Mouse (Mus musculus) cerebellum, postnatal 36 days (tissue): ENCODE measurements around the gene Mum1.
A peak's percentile ranks its signal among the peaks of the same experiment; 100 is the strongest.
"Not testable (repeated sequence)": the region's sequence is repeated elsewhere in the genome, so short reads cannot be mapped to it uniquely, and the experiment has no call there.

Experiments used
- DNase-seq, 2 experiments: peaks; one replicate each; pipeline ENCODE4 v3.0.0; 2021 to 2022; ENCODE audit warnings: mixed read lengths in 2 of 2

The Mum1 gene

DNA sequence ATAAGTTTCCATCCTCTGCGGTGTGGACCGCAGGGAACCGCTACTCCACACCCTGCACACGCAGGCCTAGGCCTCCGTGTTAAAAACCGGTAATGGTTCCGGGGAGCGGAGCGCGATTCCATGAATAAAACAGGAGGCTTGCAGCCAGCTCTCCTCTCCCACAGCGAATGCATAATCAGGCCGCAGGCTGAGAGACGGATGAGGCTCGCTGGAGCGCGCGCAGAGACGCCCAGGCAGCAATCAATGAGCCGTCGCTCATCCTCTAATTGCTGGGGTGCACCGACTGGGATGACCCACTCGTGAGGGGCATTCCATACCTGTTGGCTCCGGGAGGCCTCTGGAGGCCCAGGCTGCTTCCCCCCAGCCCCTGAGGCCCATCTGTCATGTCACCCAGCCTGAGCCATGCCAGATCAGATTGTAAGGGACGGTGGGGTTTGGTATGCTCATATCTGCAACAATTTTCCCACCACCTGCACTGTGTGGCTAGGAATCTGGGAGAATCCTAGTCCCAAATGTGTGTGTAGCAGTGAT is 17.3 kb upstream of the Mum1 start:
- no peak for DNase-seq

DNA sequence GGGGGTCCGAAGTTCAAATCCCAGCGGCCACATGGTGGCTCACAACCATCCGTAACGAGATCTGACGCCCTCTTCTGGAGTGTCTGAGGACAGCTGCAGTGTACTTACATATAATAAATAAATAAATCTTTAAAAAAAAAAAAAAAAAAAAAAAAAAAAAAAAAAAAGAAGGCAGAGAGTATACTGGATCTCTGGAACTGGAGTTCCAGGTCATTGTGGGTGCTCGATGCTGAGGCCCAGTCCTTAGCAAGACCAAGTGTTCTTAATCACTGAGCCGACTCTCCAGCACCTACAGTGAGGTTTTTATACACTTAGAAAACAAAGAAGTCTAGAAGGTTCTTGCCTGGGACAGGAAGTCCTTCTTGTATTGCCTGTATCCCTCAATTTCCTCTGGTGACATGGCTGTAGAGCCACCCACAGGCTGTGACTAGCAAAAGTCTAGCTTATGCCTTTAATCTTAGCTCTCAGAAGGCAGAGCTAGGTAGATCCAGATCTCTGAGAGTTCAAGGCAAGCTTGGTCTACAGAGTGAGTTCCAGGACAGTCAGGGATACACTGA is 14.6 kb upstream of the Mum1 start:
- DNase-seq = not testable (repeated sequence)

- no peak for DNase-seq
Measured at GRCm38 (mm10) chr10:80215048-80215772, 11.0 kb upstream of the Mum1 start.

DNA sequence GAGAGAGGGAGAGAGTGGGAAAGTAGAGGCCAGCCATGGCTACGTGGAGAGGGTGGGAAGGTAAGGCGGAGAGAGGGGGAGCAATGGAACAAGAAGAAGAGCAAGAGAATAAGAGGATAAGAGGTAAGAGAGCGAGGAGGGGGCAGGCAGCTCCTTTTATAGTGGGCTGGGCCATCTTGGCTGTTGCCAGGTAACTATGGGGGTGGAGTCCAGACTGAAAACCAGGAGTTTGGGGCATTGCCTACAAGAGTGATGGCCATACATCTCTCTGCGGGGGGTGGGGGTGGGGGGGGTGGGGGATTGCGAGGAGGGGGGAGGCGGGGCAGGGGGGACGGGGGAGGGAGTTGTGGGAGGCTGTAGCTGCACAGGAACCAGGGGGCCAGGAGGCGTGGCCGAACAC is 5.6 kb upstream of the Mum1 start:
- DNase-seq = no peak

- DNase-seq = not testable (repeated sequence)
Measured at GRCm38 (mm10) chr10:80223137-80223536, 3.1 kb upstream of the Mum1 start.

- no peak for DNase-seq
Measured at GRCm38 (mm10) chr10:80226071-80226415, 191 bp upstream of the Mum1 start.

GRCm38 (mm10) chr10:80227166-80227539 is 919 bp downstream of the Mum1 start:
- no peak for DNase-seq

DNA sequence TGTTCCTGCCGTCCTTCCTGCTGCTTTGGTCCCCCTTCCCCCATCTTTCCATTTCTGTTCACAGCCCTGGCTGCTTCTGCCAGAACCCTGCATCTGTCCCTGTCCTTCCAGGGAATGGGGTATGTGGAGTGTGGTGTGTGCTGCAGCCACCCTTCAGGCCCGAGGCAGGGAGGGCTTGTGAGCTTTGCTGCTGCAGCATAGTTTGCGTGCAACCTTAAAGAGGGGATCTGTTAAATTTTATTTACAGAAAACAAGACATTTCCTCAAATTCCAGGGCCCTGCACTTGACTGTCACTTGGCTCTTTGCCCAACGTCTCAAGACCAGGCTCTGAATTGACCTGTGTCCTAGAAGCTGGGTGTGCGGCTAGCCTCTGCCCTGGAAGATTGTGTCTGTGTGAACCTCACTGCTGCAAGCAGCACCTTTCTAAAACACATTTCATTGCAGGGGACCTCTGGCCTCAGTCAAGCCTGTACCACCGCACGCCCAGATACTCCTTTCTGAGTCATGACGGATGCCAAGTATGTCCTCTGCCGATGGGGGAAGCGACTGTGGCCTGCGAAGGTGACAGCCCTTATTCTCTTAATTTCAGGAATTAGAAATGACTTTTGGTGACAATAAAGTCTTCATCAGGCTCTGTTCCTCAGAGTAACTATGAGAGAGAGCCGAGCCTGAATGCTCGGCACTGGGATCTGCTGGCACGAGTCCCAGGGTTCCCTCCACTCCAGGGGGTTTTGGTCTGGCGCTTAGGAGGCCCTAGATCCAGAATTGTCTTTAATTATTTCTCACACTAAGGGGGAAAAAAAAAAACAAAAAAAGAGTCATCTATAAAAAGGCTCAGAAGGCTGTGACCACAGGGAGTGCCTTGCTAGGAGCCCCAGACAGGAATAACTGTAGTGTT is 1.9 kb downstream of the Mum1 start:
- peak in 1 of 2 experiments; percentile 38 for DNase-seq

GRCm38 (mm10) chr10:80236145-80236825 is 10.1 kb downstream of the Mum1 start:
- DNase-seq = peak; percentile 49 to 54

DNA sequence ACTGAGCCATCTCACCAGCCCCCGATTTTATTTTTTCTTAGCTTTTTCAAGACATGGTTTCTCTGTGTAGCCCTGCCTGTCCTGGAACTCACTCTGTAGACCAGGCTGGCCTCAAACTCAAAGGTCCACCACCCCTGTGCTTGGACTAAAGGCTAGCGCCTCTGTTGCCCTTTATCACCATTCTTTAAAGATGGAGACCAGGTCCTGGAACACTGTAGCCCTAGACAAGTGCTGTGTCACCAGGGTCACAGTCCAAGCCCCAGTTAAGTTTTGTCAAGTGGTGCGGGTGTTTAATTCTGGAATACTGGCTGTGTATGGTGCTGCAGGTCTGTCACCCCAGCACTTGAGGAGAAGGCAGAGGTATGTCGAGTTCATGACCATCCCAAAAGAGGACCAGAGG is 10.8 kb downstream of the Mum1 start:
- no peak for DNase-seq

DNA sequence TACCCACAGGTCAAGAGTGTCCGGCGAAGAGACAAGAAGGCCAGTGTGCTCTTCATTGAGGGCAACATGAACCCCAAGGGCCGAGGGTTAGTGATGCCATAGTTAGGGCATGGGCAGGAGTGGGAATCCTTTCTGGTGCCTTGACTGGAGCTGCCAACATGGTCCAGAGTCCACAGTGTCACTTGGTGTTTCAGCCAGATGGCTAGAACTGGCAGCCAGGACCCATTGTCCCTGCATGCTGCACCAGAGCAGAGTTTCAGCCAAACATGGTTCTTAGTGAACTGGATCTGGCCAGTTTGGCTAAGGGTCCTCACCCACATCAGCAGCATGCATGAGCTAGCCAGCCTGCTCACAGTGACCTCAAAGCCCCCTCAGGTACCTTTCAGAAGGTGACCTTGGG is 12.1 kb downstream of the Mum1 start:
- no peak for DNase-seq

DNA sequence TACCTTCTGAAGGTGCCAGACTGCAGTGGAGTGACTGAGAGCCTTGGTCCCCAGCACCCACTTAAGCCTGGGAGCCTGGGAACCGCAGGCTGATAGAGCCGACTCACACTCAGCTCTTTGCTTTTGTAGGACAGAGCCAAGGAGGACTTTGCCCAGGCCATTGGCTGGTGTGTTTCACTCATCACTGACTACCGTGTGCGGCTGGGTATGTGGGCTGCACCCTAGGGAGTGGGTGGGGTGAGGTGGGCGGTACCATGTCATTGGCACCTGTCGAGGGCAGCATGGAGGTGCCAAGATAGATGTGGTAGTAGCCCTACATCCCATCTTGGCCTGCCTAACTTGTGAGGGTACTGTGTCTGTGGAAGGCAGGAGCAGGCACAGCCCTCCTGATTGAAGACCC is 13.6 kb downstream of the Mum1 start:
- no peak for DNase-seq

DNA sequence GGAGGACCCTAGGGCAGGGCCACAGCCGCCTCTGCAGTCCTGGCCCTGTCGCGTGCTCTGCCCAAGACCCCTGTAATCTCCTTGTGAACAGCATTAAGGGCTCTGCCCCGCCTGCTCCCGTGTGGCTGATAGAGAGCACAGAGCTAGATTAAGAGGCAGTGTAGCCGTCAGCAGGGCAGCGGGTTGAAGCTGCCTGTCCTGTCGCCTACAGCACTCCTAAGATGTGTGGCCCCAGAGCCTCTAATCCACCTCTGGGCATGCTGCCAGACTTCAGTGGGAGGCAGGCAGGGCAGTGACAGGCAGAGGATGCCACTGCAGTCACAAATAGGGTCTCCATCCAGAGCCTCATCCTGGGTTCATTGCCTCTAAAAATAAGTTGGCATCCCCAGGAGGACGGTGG is 15.9 kb downstream of the Mum1 start:
- DNase-seq = peak; percentile 60 to 64

GRCm38 (mm10) chr10:80242607-80243006 is 16.4 kb downstream of the Mum1 start:
- DNase-seq = no peak

- DNase-seq = peak; percentile 65 to 73
Measured at GRCm38 (mm10) chr10:80244791-80245399, 18.7 kb downstream of the Mum1 start.

- DNase-seq = peak; percentile 84 to 92
Measured at GRCm38 (mm10) chr10:80245600-80245999, 19.4 kb downstream of the Mum1 start.

GRCm38 (mm10) chr10:80247849-80248248 is 21.6 kb downstream of the Mum1 start:
- DNase-seq = no peak

DNA sequence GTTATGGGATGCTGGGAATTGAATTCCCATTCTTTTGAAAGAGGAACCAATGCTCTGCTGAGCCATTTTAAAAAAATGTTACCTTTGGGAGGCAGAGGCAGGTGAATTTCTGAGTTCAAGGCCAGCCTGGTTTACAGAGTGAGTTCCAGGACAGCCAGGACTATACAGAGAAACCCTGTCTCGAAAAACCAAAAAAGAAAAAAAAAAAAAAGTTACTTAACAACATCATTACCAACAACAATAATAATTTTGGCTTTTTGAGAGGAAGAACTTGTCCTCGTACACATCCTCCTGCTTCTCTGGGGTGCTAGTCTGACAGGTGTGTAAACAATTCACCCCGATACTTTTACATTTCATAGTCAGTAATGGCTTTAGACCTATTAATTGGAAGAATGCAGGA is 22.2 kb downstream of the Mum1 start:
- not testable (repeated sequence) for DNase-seq

DNA sequence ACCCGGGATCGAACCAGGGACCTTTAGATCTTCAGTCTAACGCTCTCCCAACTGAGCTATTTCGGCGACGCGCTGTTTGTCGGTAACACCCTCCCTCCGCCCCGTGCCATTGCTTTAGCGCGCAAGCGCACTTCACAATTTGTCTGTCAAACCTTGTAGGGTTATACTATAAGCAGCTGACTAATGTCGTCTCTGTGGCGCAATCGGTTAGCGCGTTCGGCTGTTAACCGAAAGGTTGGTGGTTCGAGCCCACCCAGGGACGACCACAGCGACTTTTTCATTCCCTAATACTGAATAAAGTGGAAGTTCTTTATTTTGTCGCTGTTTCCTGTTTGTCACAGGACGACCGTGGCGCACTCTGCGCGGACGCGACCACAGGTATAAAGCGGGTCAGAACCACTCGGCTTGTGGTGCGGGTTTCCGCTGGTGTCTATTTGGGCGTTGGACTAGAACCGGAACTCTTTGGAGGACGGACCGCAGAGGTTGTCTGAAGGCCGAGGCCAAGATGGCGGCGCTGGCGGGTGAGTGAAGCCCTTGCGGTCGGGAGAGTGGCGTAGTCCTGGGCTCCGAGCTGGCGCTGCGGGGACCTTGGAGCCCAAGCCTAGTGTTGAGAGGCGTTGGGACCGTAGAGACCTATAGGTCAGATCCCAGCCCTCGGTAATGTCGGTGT is 22.9 kb downstream of the Mum1 start, which contains the start of gene Ndufs7:
TSS of gene Ndufs7 (plus strand) at position 151 of the 670 bp plus-strand sequence.
- peak; percentile 93 to 99 for DNase-seq

- no peak for DNase-seq
Measured at GRCm38 (mm10) chr10:80250059-80250458, 23.8 kb downstream of the Mum1 start.

- DNase-seq = no peak
Measured at GRCm38 (mm10) chr10:80250573-80250972, 24.3 kb downstream of the Mum1 start.

DNA sequence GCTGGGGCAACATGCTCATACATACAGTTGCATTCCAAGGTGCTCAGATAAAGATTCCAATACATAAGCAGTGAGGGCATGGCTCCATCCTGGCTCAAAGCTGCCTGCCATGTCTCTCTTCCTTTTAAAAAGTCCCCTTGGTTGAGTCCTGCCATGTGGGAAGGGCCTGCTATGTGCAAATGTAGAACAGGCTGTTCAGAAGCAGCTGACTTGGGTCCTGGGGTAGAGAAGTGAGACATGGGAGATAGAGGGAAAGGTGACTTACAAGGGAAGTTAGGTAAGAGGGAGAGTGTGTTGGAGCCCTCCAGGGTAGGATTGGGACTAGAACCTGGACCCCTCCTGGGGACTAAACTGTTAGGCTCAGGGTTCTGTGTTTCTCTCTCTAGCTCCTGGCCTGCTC is 25.8 kb downstream of the Mum1 start:
- DNase-seq = no peak
